Mouse (Mus musculus) heart, postnatal 0 days (tissue): Measurements from ENCODE around the gene Casc1. TPM values are rescaled to one million over a fixed set of nuclear protein-coding genes. Genes with fewer than 3 reads are reported as not detected.

Experiments used
- ATAC-seq: fragments of 200-750 bp; cut with Nextera tagmentation; 2 replicates; pipeline ENCODE4 v1.8.0; 2017; ENCODE audit warnings: low read depth, moderate number of reproducible peaks, moderate library complexity; ENCODE audit not compliant: insufficient read depth
- DNase-seq: peaks from one replicate; pipeline ENCODE4 v3.0.0-alpha.2; 2016; ENCODE audit warnings: low spot score
- H3K27ac ChIP-seq: fragments of 300-500 bp; sonication (generic); 2 replicates; pipeline ENCODE4 v1.5.1; 2014; ENCODE audit warnings: low read depth, mild to moderate bottlenecking
- H3K27me3 ChIP-seq: fragments of 300-500 bp; sonication (generic); 2 replicates; pipeline ENCODE4 v1.6.1; 2014; ENCODE audit warnings: low read length, mixed read lengths; ENCODE audit not compliant: control insufficient read depth, insufficient read depth
- H3K36me3 ChIP-seq: fragments of 300-500 bp; sonication (generic); replicated peaks from 2 replicates; pipeline ENCODE4 v1.6.1; 2014; ENCODE audit warnings: low read length, mixed read lengths; ENCODE audit not compliant: control insufficient read depth, insufficient read depth
- H3K4me1 ChIP-seq: fragments of 300-500 bp; sonication (generic); 2 replicates; pipeline ENCODE4 v1.6.1; 2014; ENCODE audit warnings: antibody characterized with exemption; ENCODE audit not compliant: control insufficient read depth, insufficient read depth
- H3K4me2 ChIP-seq: fragments of 300-500 bp; sonication (generic); 2 replicates; pipeline ENCODE4 v1.6.1; 2014; ENCODE audit warnings: low read depth, mild to moderate bottlenecking, low read length, moderate library complexity
- H3K4me3 ChIP-seq: fragments of 300-500 bp; sonication (generic); 2 replicates; pipeline ENCODE4 v1.5.1; 2014; ENCODE audit warnings: low read depth, low read length
- H3K9ac ChIP-seq: fragments of 300-500 bp; sonication (generic); replicated peaks from 2 replicates; pipeline ENCODE4 v1.6.1; 2014; ENCODE audit warnings: low read depth, low read length, mixed read lengths
- H3K9me3 ChIP-seq: fragments of 300-500 bp; sonication (generic); replicated peaks from 2 replicates; pipeline ENCODE4 v1.6.1; 2016; ENCODE audit warnings: low read length; ENCODE audit not compliant: control insufficient read depth
- CTCF ChIP-seq: IDR thresholded peaks from 2 replicates; pipeline ENCODE4 v1.5.1; 2016; ENCODE audit warnings: antibody characterized with exemption, control low read depth, low read depth
- EP300 ChIP-seq: IDR thresholded peaks from 2 replicates; pipeline ENCODE4 v1.6.1; 2016; ENCODE audit warnings: antibody characterized with exemption, low read depth
- WGBS: fragments of 180-500 bp; shearing (Covaris S2); extraction: QIAGEN DNeasy Blood & Tissue Kit; methylation state at CpG from one replicate; pipeline ENCODE4 v1.1.7; 2014; 5-methylcytosine and 5-hydroxymethylcytosine counted together
- polyA plus RNA-seq: library from polyadenylated mRNA; unstranded; fragments of >200 nt; fragmentation: Nextera tagmentation; extraction: Ambion mirVana; gene quantifications from 2 replicates; pipeline ENCODE4 v1.2.1, GENCODE M21; 2015
- total RNA-seq: library from RNA; depleted of rRNA; stranded (reverse); fragments of >200 nt; gene quantifications from 2 replicates; pipeline ENCODE4 v1.2.3, GENCODE M21; 2014; ENCODE audit warnings: low replicate concordance

Casc1 gene
- total and polyA plus RNA-seq, 2 experiments from 2014 or later: 0.08 to 0.42 TPM

- no peaks in the 10 kb centered on the region for H3K9me3 ChIP-seq
- no peak overlapping the region for H3K4me3 ChIP-seq
- 63% methylated on average over 4 of the region's 4 CpGs for WGBS
- TF ChIP-seq CTCF (no peak), EP300 (no peak)
- no peaks in the 10 kb centered on the region for H3K4me1 ChIP-seq
- peaks cover 30% of the 10 kb centered on the region for H3K36me3 ChIP-seq
- no peak overlapping the region for H3K27ac ChIP-seq
- H3K4me2 ChIP-seq: no peak overlapping the region
- no peaks in the 10 kb centered on the region for H3K27me3 ChIP-seq
- no peak for ATAC-seq
- DNase-seq: no peak
- no peak overlapping the region for H3K9ac ChIP-seq
These were observed 26.3 kb upstream of the Casc1 start for GRCm38 (mm10) chr6:145237148-145237547.

GRCm38 (mm10) chr6:145235367-145235766 is 24.6 kb upstream of the Casc1 start:
- H3K4me3 ChIP-seq: no peak overlapping the region
- DNase-seq: no peak
- H3K27ac ChIP-seq: no peak overlapping the region
- H3K36me3 ChIP-seq: peaks cover 25% of the 10 kb centered on the region
- 76% methylated on average over 6 of the region's 6 CpGs for WGBS
- no peaks in the 10 kb centered on the region for H3K27me3 ChIP-seq
- no peak overlapping the region for H3K9ac ChIP-seq
- no peak for ATAC-seq
- no peak overlapping the region for H3K4me2 ChIP-seq
- TF ChIP-seq EP300 (no peak), CTCF (no peak)
- no peaks in the 10 kb centered on the region for H3K9me3 ChIP-seq
- H3K4me1 ChIP-seq: no peaks in the 10 kb centered on the region

DNA sequence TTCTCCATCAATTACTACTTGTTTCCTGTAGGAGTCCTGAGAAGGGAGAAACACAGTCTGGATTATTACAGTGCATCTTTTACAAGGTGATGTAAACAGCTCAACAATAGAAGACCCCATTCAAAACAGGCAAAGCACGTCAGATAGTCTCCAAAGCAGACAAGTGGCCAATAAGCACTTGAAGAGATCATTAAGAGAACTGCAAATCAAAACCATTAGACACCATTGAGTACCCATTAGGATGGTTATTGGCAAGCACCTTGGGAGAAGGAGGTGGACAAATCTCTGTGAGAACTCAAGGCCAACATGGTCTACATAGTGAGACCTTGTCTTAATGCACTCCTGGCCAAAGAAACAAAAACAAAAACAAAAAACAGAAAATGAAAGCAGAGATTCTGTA is 23.6 kb upstream of the Casc1 start:
- H3K27ac ChIP-seq: no peak overlapping the region
- H3K4me3 ChIP-seq: no peak overlapping the region
- no peaks in the 10 kb centered on the region for H3K27me3 ChIP-seq
- no peak for DNase-seq
- no peak overlapping the region for H3K9ac ChIP-seq
- H3K36me3 ChIP-seq: peaks cover 21% of the 10 kb centered on the region
- no peak for ATAC-seq
- TF ChIP-seq CTCF (no peak), EP300 (no peak)
- no peaks in the 10 kb centered on the region for H3K4me1 ChIP-seq
- H3K4me2 ChIP-seq: no peak overlapping the region
- no peaks in the 10 kb centered on the region for H3K9me3 ChIP-seq
- 92% methylated on average over 1 of the region's 1 CpGs for WGBS

GRCm38 (mm10) chr6:145226296-145226695 is 15.5 kb upstream of the Casc1 start:
- Histone ChIP-seq H3K4me2 (no peak overlapping the region), H3K27me3 (no peaks in the 10 kb centered on the region), H3K9ac (no peak overlapping the region), H3K4me3 (no peak overlapping the region), H3K9me3 (no peaks in the 10 kb centered on the region), H3K27ac (no peak overlapping the region), H3K4me1 (no peaks in the 10 kb centered on the region), H3K36me3 (peaks cover 29% of the 10 kb centered on the region)
- WGBS: 56% methylated on average over 3 of the region's 3 CpGs
- DNase-seq (no peak), ATAC-seq (no peak)
- TF ChIP-seq EP300: no peak
- no peak for TF ChIP-seq CTCF

DNA sequence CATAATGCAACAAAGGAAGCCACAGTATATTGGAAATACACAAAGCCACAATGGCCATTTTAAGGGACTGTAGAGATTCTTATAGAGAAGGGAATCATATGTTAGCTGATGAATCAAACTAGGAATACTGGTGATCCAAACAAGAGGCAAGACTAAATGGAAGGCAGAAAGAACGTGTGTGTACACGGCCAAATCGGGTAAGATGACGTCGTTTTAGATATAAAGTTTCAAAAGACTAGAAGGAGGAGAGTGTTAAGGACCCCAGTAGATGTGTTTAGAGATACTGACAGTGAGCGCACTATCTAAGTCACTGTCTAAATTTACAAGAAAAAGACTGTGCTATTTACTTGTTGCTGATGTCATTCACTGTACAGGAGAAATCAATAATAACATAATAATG is 13.4 kb upstream of the Casc1 start:
- 89% methylated on average over 6 of the region's 6 CpGs for WGBS
- Histone ChIP-seq H3K27ac (no peak overlapping the region), H3K27me3 (no peaks in the 10 kb centered on the region), H3K4me2 (no peak overlapping the region), H3K9me3 (no peaks in the 10 kb centered on the region), H3K36me3 (peaks cover 27% of the 10 kb centered on the region), H3K9ac (no peak overlapping the region), H3K4me1 (no peaks in the 10 kb centered on the region), H3K4me3 (no peak overlapping the region)
- ATAC-seq (no peak), DNase-seq (no peak)
- TF ChIP-seq EP300 (no peak), CTCF (no peak)

- no peak overlapping the region for H3K4me2 ChIP-seq
- no peak overlapping the region for H3K4me3 ChIP-seq
- no peak for DNase-seq
- no peaks in the 10 kb centered on the region for H3K9me3 ChIP-seq
- TF ChIP-seq EP300 (no peak), CTCF (no peak)
- peaks cover 13% of the 10 kb centered on the region for H3K4me1 ChIP-seq
- 87% methylated on average over 3 of the region's 3 CpGs for WGBS
- no peaks in the 10 kb centered on the region for H3K27me3 ChIP-seq
- no peak overlapping the region for H3K27ac ChIP-seq
- ATAC-seq: no peak
- no peak overlapping the region for H3K9ac ChIP-seq
- peaks cover 22% of the 10 kb centered on the region for H3K36me3 ChIP-seq
These were observed 5.0 kb upstream of the Casc1 start for GRCm38 (mm10) chr6:145215826-145216225.
